8 mouse cellular contexts compared by ENCODE assay signal in the genomic region with DNA sequence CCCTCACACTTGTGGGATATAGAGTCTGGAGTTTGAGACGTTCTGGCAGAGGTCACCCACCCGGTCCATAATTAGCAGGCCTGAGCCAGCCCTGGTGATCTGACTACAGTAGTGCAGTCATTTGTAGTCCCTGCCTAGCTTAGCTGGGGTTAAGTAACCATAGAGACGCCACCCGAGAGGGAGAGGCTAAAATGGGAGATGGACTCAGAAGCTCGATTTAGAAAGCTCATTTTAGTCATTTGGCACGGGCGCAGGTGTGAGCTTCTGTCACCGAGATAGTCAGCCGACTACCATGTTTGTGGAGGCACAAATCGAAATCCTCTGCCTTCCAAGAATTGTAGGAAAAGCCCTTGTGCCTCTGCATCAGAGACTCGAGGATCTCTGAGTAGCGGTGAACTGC. TPM values are rescaled to one million over a fixed set of nuclear protein-coding genes. Genes with fewer than 3 reads are reported as not detected.
DNase-seq lines count a peak whose midpoint lies in the region; ATAC-seq lines count a peak whose summit lies in the region.

No protein-coding gene starts in this region.

- DNase-seq in gastrocnemius, adult 18-20 months (ENCODE audit: low spot score) = peak; percentile 81
- no peak for DNase-seq in gastrocnemius, postnatal 36 days
- DNase-seq in layer of hippocampus, adult 18-20 months (ENCODE audit: low spot score in 2 of 2) = peak; percentile 62 to 82
- peak; percentile 89 to 94 for DNase-seq in right cerebral cortex, postnatal 10 days (ENCODE audit: low spot score in 2 of 2)
- DNase-seq in spleen, postnatal 36 days (ENCODE audit: low spot score in 2 of 2) = no peak
- DNase-seq in thymus, postnatal 4 days = no peak
- DNase-seq in retina, embryonic 14.5 days (ENCODE audit: low spot score) = no peak

- intact Hi-C loops in gastrocnemius, postnatal 36 days (cut with DNase I) = no loop called here

- ATAC-seq in frontal cortex, adult (ENCODE audit: low TSS enrichment) = peak; percentile 87

RNA-seq across cellular contexts. Expression of a gene that starts 34.8 kb away (rescaled TPM):
- total RNA-seq in gastrocnemius, adult 18-20 months (2021) = 1 to 10 TPM; 3.7 to 5.9 TPM
- 1 to 10 TPM; 3.3 to 3.6 TPM for total RNA-seq in gastrocnemius, postnatal 36 days (2021)
- 1 to 10 TPM; 6.2 to 6.3 TPM for total RNA-seq in layer of hippocampus, adult 18-20 months (2021)

RNA-seq across cellular contexts. Expression of a gene that starts 44.2 kb away (rescaled TPM):
- total RNA-seq in gastrocnemius, adult 18-20 months (2021) = 10 to 100 TPM in 1 of 2 experiments, 1 to 10 TPM in 1; 2.4 to 11.6 TPM
- total RNA-seq in gastrocnemius, postnatal 36 days (2021) = 1 to 10 TPM; 7.7 to 8.6 TPM
- total RNA-seq in layer of hippocampus, adult 18-20 months (2021) = 10 to 100 TPM; 15.4 to 16.7 TPM

Comparison
In these comparisons a context has a peak if more than half of its experiments do, and no peak if none do; other contexts are left out.
1. DNase-seq: peak in gastrocnemius, adult 18-20 months (single experiment), layer of hippocampus, adult 18-20 months (2 of 2) and right cerebral cortex, postnatal 10 days (2 of 2); none in gastrocnemius, postnatal 36 days (0 of 2), spleen, postnatal 36 days (0 of 2), thymus, postnatal 4 days (single experiment) and retina, embryonic 14.5 days (single experiment).